Mouse (Mus musculus) brain, adult 2 months (tissue): ENCODE measurements around the gene Bex2.

Experiments used
- DNase-seq: peaks from one replicate; pipeline ENCODE4 v3.0.0; 2011; ENCODE audit warnings: low read depth, low spot score

The Bex2 gene

GRCm38 (mm10) chrX:136068020-136068419 lies at the start of gene Bex2:
Bex2 (minus strand) TSS chrX:136068236.
- peak; percentile 29 for DNase-seq

GRCm38 (mm10) chrX:136115419-136115961 lies 47.5 kb upstream of the Bex2 start:
- peak; percentile 94 for DNase-seq

- DNase-seq, result no peak
These were observed 47.0 kb upstream of the Bex2 start for GRCm38 (mm10) chrX:136115015-136115414.

GRCm38 (mm10) chrX:136107942-136108341 lies 39.9 kb upstream of the Bex2 start:
- peak; percentile 82 for DNase-seq

GRCm38 (mm10) chrX:136104724-136105088 lies 36.7 kb upstream of the Bex2 start:
- peak; percentile 53 for DNase-seq

- DNase-seq, result peak; percentile 70
These were observed 36.1 kb upstream of the Bex2 start for GRCm38 (mm10) chrX:136104046-136104723.

- DNase-seq, result peak; percentile 72
These were observed 26.4 kb upstream of the Bex2 start for GRCm38 (mm10) chrX:136094421-136094820.

- DNase-seq, result no peak
These were observed 24.7 kb upstream of the Bex2 start for GRCm38 (mm10) chrX:136092497-136093279.

GRCm38 (mm10) chrX:136085155-136085554 lies 17.1 kb upstream of the Bex2 start, which contains the start of gene Nxf3:
Nxf3 (minus strand) TSS chrX:136085255.
- DNase-seq, result no peak

- DNase-seq, result peak; percentile 57
These were observed 640 bp downstream of the Bex2 start for GRCm38 (mm10) chrX:136067201-136067991.

GRCm38 (mm10) chrX:136060698-136061097 lies 7.3 kb downstream of the Bex2 start:
- DNase-seq, result no peak

GRCm38 (mm10) chrX:136051219-136051618 lies 16.8 kb downstream of the Bex2 start:
- DNase-seq, result no peak

- DNase-seq, result peak; percentile 84
These were observed 20.5 kb downstream of the Bex2 start for GRCm38 (mm10) chrX:136047528-136047927.

- no peak for DNase-seq
These were observed 24.3 kb downstream of the Bex2 start for GRCm38 (mm10) chrX:136043726-136044125.

- DNase-seq, result peak; percentile 5
These were observed 35.0 kb downstream of the Bex2 start, which contains the start of gene Arxes1 for GRCm38 (mm10) chrX:136032799-136033763. Arxes1 (plus strand) TSS chrX:136033367.

GRCm38 (mm10) chrX:136030331-136030730 lies 37.7 kb downstream of the Bex2 start:
- DNase-seq, result peak; percentile 10
